Mouse (Mus musculus) c-Kit-positive CD71-positive TER-119-negative erythroid progenitor cells, embryonic 14.5 days (primary cell): ENCODE measurements around the gene Rasgef1c.

Source experiments
- DNase-seq: peaks from one replicate; pipeline ENCODE4 v3.0.0-alpha.2; 2013; ENCODE audit warnings: low read depth

Gene Rasgef1c

GRCm38 (mm10) chr11:49977963-49978568 lies 76.4 kb downstream of the Rasgef1c start:
- DNase-seq: no peak

- DNase-seq: no peak
These were observed 77.3 kb downstream of the Rasgef1c start for GRCm38 (mm10) chr11:49978935-49979334.

- no peak for DNase-seq
These were observed 79.1 kb downstream of the Rasgef1c start for GRCm38 (mm10) chr11:49980681-49981235.

- DNase-seq: peak; percentile 64
These were observed 79.8 kb downstream of the Rasgef1c start for GRCm38 (mm10) chr11:49981321-49981963.

- no peak for DNase-seq
These were observed 80.5 kb downstream of the Rasgef1c start for GRCm38 (mm10) chr11:49982094-49982493.

- DNase-seq: no peak
These were observed 81.2 kb downstream of the Rasgef1c start for GRCm38 (mm10) chr11:49982881-49983280.

GRCm38 (mm10) chr11:49983875-49984552 lies 82.4 kb downstream of the Rasgef1c start:
- DNase-seq: no peak

GRCm38 (mm10) chr11:49985009-49985408 lies 83.4 kb downstream of the Rasgef1c start:
- peak; percentile 80 for DNase-seq

- peak; percentile 59 for DNase-seq
These were observed 84.8 kb downstream of the Rasgef1c start for GRCm38 (mm10) chr11:49986277-49987036.

GRCm38 (mm10) chr11:49994536-49994935 lies 92.9 kb downstream of the Rasgef1c start:
- DNase-seq: no peak

GRCm38 (mm10) chr11:49996398-49996797 lies 94.8 kb downstream of the Rasgef1c start:
- DNase-seq: no peak

- no peak for DNase-seq
These were observed 95.7 kb downstream of the Rasgef1c start for GRCm38 (mm10) chr11:49997321-49997720.

- no peak for DNase-seq
These were observed 101.2 kb downstream of the Rasgef1c start for GRCm38 (mm10) chr11:50002853-50003252.

- no peak for DNase-seq
These were observed 106.1 kb downstream of the Rasgef1c start for GRCm38 (mm10) chr11:50007776-50008175.

- no peak for DNase-seq
These were observed 106.6 kb downstream of the Rasgef1c start for GRCm38 (mm10) chr11:50008231-50008630.

GRCm38 (mm10) chr11:50013016-50013415 lies 111.4 kb downstream of the Rasgef1c start:
- no peak for DNase-seq

- no peak for DNase-seq
These were observed 114.9 kb downstream of the Rasgef1c start for GRCm38 (mm10) chr11:50016503-50016902.

GRCm38 (mm10) chr11:50017511-50017910 lies 115.9 kb downstream of the Rasgef1c start:
- no peak for DNase-seq

GRCm38 (mm10) chr11:50018848-50019247 lies 117.2 kb downstream of the Rasgef1c start:
- DNase-seq: no peak

- no peak for DNase-seq
These were observed 120.5 kb downstream of the Rasgef1c start for GRCm38 (mm10) chr11:50022085-50022484.

- DNase-seq: no peak
These were observed 122.8 kb downstream of the Rasgef1c start for GRCm38 (mm10) chr11:50024445-50024832.
